Mouse (Mus musculus): ENCODE data around the gene Sgpp2.

DNA sequence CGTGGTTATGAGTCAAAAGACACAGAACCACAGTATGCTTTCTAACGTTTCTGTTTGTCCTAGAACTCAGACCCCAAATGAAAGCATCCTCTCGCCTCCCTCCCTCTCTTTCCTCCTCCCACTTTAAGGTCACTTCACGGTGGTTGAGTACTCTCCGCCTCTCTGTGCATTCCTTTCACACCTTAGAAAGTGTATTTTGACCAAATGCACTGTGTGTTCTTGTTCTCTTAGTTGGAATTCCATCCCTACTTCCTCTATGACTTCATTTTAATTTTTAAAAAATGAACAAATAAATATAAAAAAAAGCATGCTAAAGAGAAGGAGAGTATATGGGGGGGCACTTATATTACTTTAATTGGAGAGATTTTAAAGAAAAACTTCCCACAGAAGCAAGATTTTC, 30.4 kb downstream of the Sgpp2 start:
- no peak for TF ChIP-seq CTCF (IDR thresholded peaks at IDR 0.05; ENCODE audit: borderline replicate concordance, insufficient read depth, low read depth, low read length)
- TF ChIP-seq POLR2A (IDR thresholded peaks at IDR 0.05; ENCODE audit: borderline replicate concordance, insufficient read depth, low read length) = no peak
